Mouse (Mus musculus): ENCODE results near the gene Gm28043. TPM values are rescaled to one million over a fixed set of nuclear protein-coding genes. Genes with fewer than 3 reads are reported as not detected.

Gm28043 gene
- polyA plus RNA-seq, 1 experiment from 2014 or later: 2.7 TPM

DNA sequence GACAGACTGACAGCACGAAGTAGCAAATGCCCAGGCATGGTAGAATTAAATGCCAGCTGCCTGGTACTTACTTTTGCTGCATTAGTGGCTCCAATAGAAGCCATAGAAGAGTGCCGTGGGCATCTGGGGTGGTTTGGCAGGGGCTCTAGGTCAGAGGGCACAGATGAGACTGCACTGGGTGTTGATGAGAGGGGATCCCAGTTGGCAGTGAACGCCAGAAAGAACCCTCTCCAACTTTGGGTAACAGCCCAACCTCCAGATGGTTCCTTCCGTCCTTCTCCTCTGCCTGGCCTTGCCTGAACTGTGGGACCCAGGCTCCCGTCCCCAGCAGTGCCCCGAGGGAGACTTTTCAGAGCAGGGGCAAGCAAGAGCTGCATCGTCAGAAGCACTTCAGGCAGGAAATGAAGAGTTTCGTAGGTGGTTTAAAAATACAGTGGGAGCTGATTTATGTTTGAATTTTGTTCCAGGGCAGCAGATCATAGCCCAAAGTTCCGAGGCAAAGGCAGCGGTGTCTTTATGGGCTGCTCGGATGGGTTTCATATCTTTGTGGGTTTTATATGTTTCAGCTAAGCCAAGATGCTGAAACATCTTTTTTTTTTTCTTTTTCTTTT is 106.2 kb downstream of the Gm28043 start:
- Histone ChIP-seq H3K27ac (no peak overlapping the region), H3K4me2 (replicated peaks) (no peak overlapping the region), H3K27me3 (replicated peaks) (no peaks in the 10 kb centered on the region), H3K4me3 (replicated peaks) (no peak overlapping the region), H3K9me3 (0 out of 2 replicates have a peak, but pooled peaks cover 3% of the 10 kb centered on the region), H3K36me3 (no peaks in the 10 kb centered on the region), H3K9ac (no peak overlapping the region), H3K4me1 (replicated peaks) (0 out of 2 replicates have a peak, but pooled peaks cover 7% of the 10 kb centered on the region)
- 57% methylated on average over 11 of the region's 11 CpGs for WGBS
- ATAC-seq: no peak

- 75% methylated on average over 6 of the region's 6 CpGs for WGBS
- no peak overlapping the region for H3K27ac ChIP-seq
Measured at GRCm38 (mm10) chr17:29724610-29725009, 109.9 kb downstream of the Gm28043 start.

GRCm38 (mm10) chr17:29725027-29725620 is 110.4 kb downstream of the Gm28043 start:
- WGBS: 67% methylated on average over 6 of the region's 6 CpGs
- no peaks in the 10 kb centered on the region for H3K4me1 ChIP-seq (replicated peaks)
- H3K27ac ChIP-seq: no peak overlapping the region
- no peaks in the 10 kb centered on the region for H3K36me3 ChIP-seq
- no peak overlapping the region for H3K4me2 ChIP-seq (replicated peaks)
- no peak overlapping the region for H3K4me3 ChIP-seq (replicated peaks)
- no peaks in the 10 kb centered on the region for H3K27me3 ChIP-seq (replicated peaks)
- 0 out of 2 replicates have a peak, but pooled peaks cover 3% of the 10 kb centered on the region for H3K9me3 ChIP-seq
- no peak overlapping the region for H3K9ac ChIP-seq
- no peak for ATAC-seq

More at GRCm38 (mm10) chr17:29724610-29725009, 109.9 kb downstream of the Gm28043 start:
- Histone ChIP-seq H3K4me2 (replicated peaks) (no peak overlapping the region), H3K27me3 (replicated peaks) (no peaks in the 10 kb centered on the region), H3K4me1 (replicated peaks) (no peaks in the 10 kb centered on the region), H3K9me3 (0 out of 2 replicates have a peak, but pooled peaks cover 3% of the 10 kb centered on the region), H3K36me3 (no peaks in the 10 kb centered on the region), H3K4me3 (replicated peaks) (no peak overlapping the region), H3K9ac (no peak overlapping the region)
- ATAC-seq: no peak

GRCm38 (mm10) chr17:29728082-29728481 is 113.4 kb downstream of the Gm28043 start:
- Histone ChIP-seq H3K4me3 (replicated peaks) (no peak overlapping the region), H3K9ac (no peak overlapping the region), H3K36me3 (no peaks in the 10 kb centered on the region), H3K27ac (no peak overlapping the region), H3K4me1 (replicated peaks) (no peaks in the 10 kb centered on the region), H3K4me2 (replicated peaks) (no peak overlapping the region), H3K27me3 (replicated peaks) (no peaks in the 10 kb centered on the region), H3K9me3 (no peaks in the 10 kb centered on the region)
- no peak for ATAC-seq
- WGBS: 58% methylated on average over 8 of the region's 8 CpGs

DNA sequence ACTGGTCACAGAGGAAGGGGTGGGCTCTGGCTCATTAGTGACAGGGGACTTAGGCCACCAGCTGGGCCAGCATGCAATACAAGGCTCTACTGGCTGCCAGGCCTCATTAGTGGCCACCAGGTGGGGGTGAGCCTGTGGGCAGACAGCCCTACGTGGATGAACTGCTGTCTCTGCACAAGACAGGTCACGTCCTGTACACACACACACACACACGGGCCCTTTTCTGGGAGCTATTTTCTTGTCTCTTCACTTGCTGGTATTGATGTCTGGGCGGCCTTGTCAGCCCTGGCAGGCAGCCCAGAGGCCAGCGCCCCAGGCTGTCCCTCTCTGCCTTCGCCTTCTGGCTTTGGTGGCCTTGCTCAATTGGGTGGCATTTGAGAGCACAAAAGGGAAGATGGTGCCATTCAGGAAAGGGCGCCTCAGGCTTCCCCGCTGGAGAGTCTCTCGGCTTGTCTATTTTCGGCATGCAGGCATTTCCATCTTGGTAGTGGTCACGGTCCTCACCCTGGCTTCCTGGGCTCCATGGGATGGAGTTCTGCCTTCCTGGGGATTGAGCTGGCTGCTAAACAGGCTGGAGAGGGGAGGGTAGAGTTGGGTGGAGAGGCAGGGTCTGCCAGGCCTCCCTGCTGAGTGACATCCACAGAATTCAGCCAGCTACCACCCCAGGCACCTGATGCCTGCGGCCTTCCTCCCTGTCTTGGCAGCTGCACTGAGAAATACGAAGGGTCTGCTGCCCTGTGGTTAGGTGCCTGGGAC is 116.0 kb downstream of the Gm28043 start:
- H3K36me3 ChIP-seq: no peaks in the 10 kb centered on the region
- 71% methylated on average over 13 of the region's 13 CpGs for whole genome bisulfite sequencing
- H3K9ac ChIP-seq: no peak overlapping the region
- no peak overlapping the region for H3K4me3 ChIP-seq (replicated peaks)
- H3K4me2 ChIP-seq (replicated peaks): no peak overlapping the region
- no peak overlapping the region for H3K27ac ChIP-seq
- H3K4me1 ChIP-seq (replicated peaks): no peaks in the 10 kb centered on the region
- no peaks in the 10 kb centered on the region for H3K9me3 ChIP-seq
- ATAC-seq: no peak
- no peaks in the 10 kb centered on the region for H3K27me3 ChIP-seq (replicated peaks)

DNA sequence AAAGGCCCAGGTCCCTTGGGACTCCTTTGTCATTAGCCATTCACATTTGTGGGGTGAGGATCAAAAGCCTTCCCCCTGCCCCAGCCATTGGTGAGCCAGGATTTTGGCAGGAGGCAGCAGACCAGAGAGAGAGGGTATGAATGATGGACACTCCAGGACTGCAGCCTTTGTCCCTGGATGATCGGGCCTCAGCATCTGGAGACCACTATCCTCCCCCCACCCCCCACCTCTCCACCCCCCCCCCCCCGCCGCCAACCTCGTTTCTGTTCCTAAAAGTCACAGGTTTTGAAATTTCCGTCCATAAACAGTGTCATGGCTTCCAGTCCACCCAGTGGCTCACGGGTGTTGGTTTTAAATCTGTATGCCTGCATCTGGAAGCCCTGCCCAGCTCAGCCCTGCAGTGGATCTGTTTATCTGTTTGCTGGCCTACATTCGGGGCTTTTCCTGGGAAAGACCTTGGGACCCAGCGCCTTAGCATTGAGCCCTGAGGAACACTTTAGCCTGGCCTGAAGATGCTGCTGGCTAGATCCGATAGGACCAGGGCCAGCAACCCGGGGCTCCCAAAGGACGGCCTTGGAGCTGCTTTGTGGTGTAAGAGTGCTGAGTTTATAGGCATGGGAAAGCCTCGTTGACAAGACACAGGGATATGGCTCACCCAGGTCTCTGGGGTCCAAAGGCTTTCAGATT is 116.7 kb downstream of the Gm28043 start:
- no peak overlapping the region for H3K4me2 ChIP-seq (replicated peaks)
- no peak overlapping the region for H3K27ac ChIP-seq
- no peak overlapping the region for H3K9ac ChIP-seq
- ATAC-seq: no peak
- 50% methylated on average over 12 of the region's 12 CpGs for WGBS
- H3K27me3 ChIP-seq (replicated peaks): no peaks in the 10 kb centered on the region
- H3K4me1 ChIP-seq (replicated peaks): no peaks in the 10 kb centered on the region
- H3K4me3 ChIP-seq (replicated peaks): no peak overlapping the region
- H3K9me3 ChIP-seq: no peaks in the 10 kb centered on the region
- no peaks in the 10 kb centered on the region for H3K36me3 ChIP-seq

GRCm38 (mm10) chr17:29731953-29732325 is 117.3 kb downstream of the Gm28043 start:
- H3K27ac ChIP-seq: no peak overlapping the region
- H3K9me3 ChIP-seq: no peaks in the 10 kb centered on the region
- ATAC-seq: no peak
- no peak overlapping the region for H3K9ac ChIP-seq
- H3K36me3 ChIP-seq: no peaks in the 10 kb centered on the region
- H3K4me3 ChIP-seq (replicated peaks): no peak overlapping the region
- no peak overlapping the region for H3K4me2 ChIP-seq (replicated peaks)
- H3K27me3 ChIP-seq (replicated peaks): no peaks in the 10 kb centered on the region
- WGBS: 64% methylated on average over 6 of the region's 6 CpGs
- H3K4me1 ChIP-seq (replicated peaks): no peaks in the 10 kb centered on the region

GRCm38 (mm10) chr17:29732522-29732921 is 117.8 kb downstream of the Gm28043 start:
- H3K27ac ChIP-seq: no peak overlapping the region
- no peak overlapping the region for H3K4me3 ChIP-seq (replicated peaks)
- H3K9ac ChIP-seq: no peak overlapping the region
- no peak overlapping the region for H3K4me2 ChIP-seq (replicated peaks)
- no peaks in the 10 kb centered on the region for H3K4me1 ChIP-seq (replicated peaks)
- ATAC-seq: no peak
- WGBS: 83% methylated on average over 2 of the region's 2 CpGs
- no peaks in the 10 kb centered on the region for H3K9me3 ChIP-seq
- H3K27me3 ChIP-seq (replicated peaks): no peaks in the 10 kb centered on the region
- no peaks in the 10 kb centered on the region for H3K36me3 ChIP-seq

- no peak overlapping the region for H3K4me2 ChIP-seq (replicated peaks)
- H3K9me3 ChIP-seq: no peaks in the 10 kb centered on the region
- H3K4me3 ChIP-seq (replicated peaks): no peak overlapping the region
- H3K36me3 ChIP-seq: no peaks in the 10 kb centered on the region
- H3K27ac ChIP-seq: no peak overlapping the region
- WGBS: 55% methylated on average over 15 of the region's 15 CpGs
- H3K4me1 ChIP-seq (replicated peaks): peaks cover 8% of the 10 kb centered on the region; the same call in 1 of the 2 replicates
- ATAC-seq: no peak
- H3K9ac ChIP-seq: no peak overlapping the region
- no peaks in the 10 kb centered on the region for H3K27me3 ChIP-seq (replicated peaks)
Measured at GRCm38 (mm10) chr17:29736448-29737014, 121.9 kb downstream of the Gm28043 start.

- 33% methylated on average over 22 of the region's 22 CpGs for WGBS
- peak; percentile 63 for ATAC-seq
- Histone ChIP-seq H3K4me3 (replicated peaks) (no peak overlapping the region), H3K4me2 (replicated peaks) (peak overlapping the region; percentile 28; the same call in 1 of the 2 replicates), H3K9ac (no peak overlapping the region), H3K4me1 (replicated peaks) (peaks cover 11% of the 10 kb centered on the region; the same call in 1 of the 2 replicates), H3K36me3 (no peaks in the 10 kb centered on the region), H3K9me3 (no peaks in the 10 kb centered on the region), H3K27me3 (replicated peaks) (no peaks in the 10 kb centered on the region), H3K27ac (no peak overlapping the region)
Measured at GRCm38 (mm10) chr17:29737849-29738804, 123.5 kb downstream of the Gm28043 start.

- no peaks in the 10 kb centered on the region for H3K36me3 ChIP-seq
- H3K4me2 ChIP-seq (replicated peaks): no peak overlapping the region
- no peak for ATAC-seq
- no peaks in the 10 kb centered on the region for H3K27me3 ChIP-seq (replicated peaks)
- no peak overlapping the region for H3K27ac ChIP-seq
- no peak overlapping the region for H3K4me3 ChIP-seq (replicated peaks)
- H3K9ac ChIP-seq: no peak overlapping the region
- no peaks in the 10 kb centered on the region for H3K9me3 ChIP-seq
- 70% methylated on average over 6 of the region's 6 CpGs for WGBS
- H3K4me1 ChIP-seq (replicated peaks): 0 out of 2 replicates have a peak, but pooled peaks cover 6% of the 10 kb centered on the region
Measured at GRCm38 (mm10) chr17:29747466-29747865, 132.8 kb downstream of the Gm28043 start.
